Mouse (Mus musculus): ENCODE data around the gene Gm47791.

DNA sequence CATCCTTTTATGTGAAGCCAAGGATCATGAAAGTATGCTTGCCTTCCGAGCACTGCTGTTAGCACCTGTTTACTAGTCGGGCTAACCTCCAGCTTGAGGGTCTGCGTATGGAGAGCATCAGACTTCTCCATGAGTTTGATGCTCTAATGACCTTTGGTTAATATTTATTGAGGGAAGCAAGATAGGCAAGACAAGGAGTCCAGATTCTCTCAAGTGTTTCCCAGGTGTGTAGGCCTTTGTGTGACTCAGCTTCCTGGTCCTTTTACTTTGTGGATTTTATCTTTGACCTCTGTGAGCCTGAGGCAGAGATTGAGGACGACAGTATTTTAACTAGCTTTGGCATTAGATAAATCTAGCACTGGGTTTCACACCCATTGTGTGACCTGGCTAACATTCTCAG, 4.4 kb downstream of the Gm47791 start:
- TF ChIP-seq POLR2A (IDR thresholded peaks at IDR 0.05; ENCODE audit: extremely low read depth, insufficient read depth, low read length) (no peak), CTCF (IDR thresholded peaks at IDR 0.05; ENCODE audit: extremely low read depth, insufficient read depth, low read length) (no peak)
